Mouse (Mus musculus): ENCODE results near the gene Krt87. TPM values are rescaled to one million over a fixed set of nuclear protein-coding genes. Genes with fewer than 3 reads are reported as not detected.

Krt87 gene
- polyA plus RNA-seq (2012) = not detected in 2 replicates

- no peak for TF ChIP-seq GATA1 (IDR thresholded peaks at IDR 0.05; ENCODE audit: low read length)
Measured at GRCm38 (mm10) chr15:101438555-101438954, at the start of gene Krt87. Gene Krt87 (minus strand): TSS chr15:101438804.

GRCm38 (mm10) chr15:101485911-101486635 lies 47.5 kb upstream of the Krt87 start:
- TF ChIP-seq GATA1 (IDR thresholded peaks at IDR 0.05; ENCODE audit: low read length) = no peak

GRCm38 (mm10) chr15:101484939-101485338 lies 46.3 kb upstream of the Krt87 start:
- no peak for TF ChIP-seq GATA1 (IDR thresholded peaks at IDR 0.05; ENCODE audit: low read length)

GRCm38 (mm10) chr15:101483646-101484045 lies 45.0 kb upstream of the Krt87 start:
- TF ChIP-seq GATA1 (IDR thresholded peaks at IDR 0.05; ENCODE audit: low read length) = no peak

- no peak for TF ChIP-seq GATA1 (IDR thresholded peaks at IDR 0.05; ENCODE audit: low read length)
Measured at GRCm38 (mm10) chr15:101482056-101482455, 43.5 kb upstream of the Krt87 start.

GRCm38 (mm10) chr15:101479666-101480060 lies 41.1 kb upstream of the Krt87 start:
- no peak for TF ChIP-seq GATA1 (IDR thresholded peaks at IDR 0.05; ENCODE audit: low read length)

- TF ChIP-seq GATA1 (IDR thresholded peaks at IDR 0.05; ENCODE audit: low read length) = no peak
Measured at GRCm38 (mm10) chr15:101479007-101479665, 40.5 kb upstream of the Krt87 start.

- TF ChIP-seq GATA1 (IDR thresholded peaks at IDR 0.05; ENCODE audit: low read length) = no peak
Measured at GRCm38 (mm10) chr15:101472952-101473528, 34.4 kb upstream of the Krt87 start, which contains the start of gene Krt86. Gene Krt86 (plus strand): TSS chr15:101473478.

- no peak for TF ChIP-seq GATA1 (IDR thresholded peaks at IDR 0.05; ENCODE audit: low read length)
Measured at GRCm38 (mm10) chr15:101469093-101469492, 30.5 kb upstream of the Krt87 start.

- no peak for TF ChIP-seq GATA1 (IDR thresholded peaks at IDR 0.05; ENCODE audit: low read length)
Measured at GRCm38 (mm10) chr15:101463651-101464050, 25.0 kb upstream of the Krt87 start, which contains the start of gene Krt81. Gene Krt81 (minus strand): TSS chr15:101463751.

- no peak for TF ChIP-seq GATA1 (IDR thresholded peaks at IDR 0.05; ENCODE audit: low read length)
Measured at GRCm38 (mm10) chr15:101459283-101459682, 20.7 kb upstream of the Krt87 start.

- TF ChIP-seq GATA1 (IDR thresholded peaks at IDR 0.05; ENCODE audit: low read length) = no peak
Measured at GRCm38 (mm10) chr15:101458361-101458930, 19.8 kb upstream of the Krt87 start.

- TF ChIP-seq GATA1 (IDR thresholded peaks at IDR 0.05; ENCODE audit: low read length) = no peak
Measured at GRCm38 (mm10) chr15:101455891-101456290, 17.3 kb upstream of the Krt87 start.

GRCm38 (mm10) chr15:101455292-101455691 lies 16.7 kb upstream of the Krt87 start:
- no peak for TF ChIP-seq GATA1 (IDR thresholded peaks at IDR 0.05; ENCODE audit: low read length)

GRCm38 (mm10) chr15:101454774-101455173 lies 16.2 kb upstream of the Krt87 start:
- TF ChIP-seq GATA1 (IDR thresholded peaks at IDR 0.05; ENCODE audit: low read length) = no peak

All from G1E-ER4 (cell line).